Mouse (Mus musculus): ENCODE data around the gene Phykpl.
"Not testable (repeated sequence)": the region's sequence is repeated elsewhere in the genome, so short reads cannot be mapped to it uniquely, and the experiment has no call there.

The Phykpl gene

DNA sequence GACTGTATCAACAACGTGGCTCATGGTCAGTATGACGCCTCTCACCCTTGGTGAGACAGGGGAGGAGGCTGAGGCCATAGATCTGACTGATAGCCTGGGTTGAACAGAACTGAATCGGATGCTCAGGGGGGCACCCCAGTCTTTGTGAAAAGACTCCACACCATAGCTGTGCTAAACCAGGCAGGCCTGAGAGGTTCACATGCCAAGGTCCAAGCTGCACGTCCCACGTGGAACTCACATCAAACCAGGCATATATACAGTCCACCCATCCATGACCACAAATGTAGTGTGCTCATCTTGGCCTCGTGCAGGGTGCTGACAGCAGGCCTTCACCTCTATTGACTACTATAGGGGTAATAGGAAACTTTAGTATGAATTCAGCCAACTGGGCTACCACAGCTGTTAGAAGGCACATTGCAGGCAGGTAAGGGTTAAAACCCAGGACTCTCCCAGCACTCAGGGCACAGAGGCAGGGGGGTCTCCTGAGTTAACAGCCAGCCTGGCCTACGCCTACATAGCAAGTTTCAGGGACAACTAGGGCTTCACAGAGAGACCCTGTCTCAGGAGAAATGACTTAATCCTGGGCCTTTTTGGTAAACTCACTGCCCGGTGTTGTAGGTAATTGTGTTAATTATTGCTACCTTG lies 1.2 kb downstream of the Phykpl start:
- in situ Hi-C loops (cut with MboI, MseI): no loop called here

DNA sequence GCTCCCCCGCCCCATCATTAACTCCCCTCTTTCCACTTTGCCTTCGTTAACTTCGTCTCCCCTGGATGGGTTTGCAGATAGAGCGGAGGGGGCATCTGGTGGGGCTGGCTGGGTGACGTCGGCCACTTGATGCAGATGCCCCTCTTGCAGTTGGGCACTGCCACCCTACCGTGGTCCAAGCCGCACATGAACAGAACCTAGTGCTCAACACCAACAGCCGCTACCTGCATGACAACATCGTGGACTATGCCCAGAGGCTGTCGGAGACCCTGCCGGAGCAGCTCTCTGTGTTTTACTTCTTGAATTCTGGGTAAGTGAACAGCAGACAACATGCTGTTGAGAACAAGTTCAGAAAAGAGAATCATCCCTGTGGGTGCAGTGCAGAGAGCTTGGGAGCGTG lies 1.9 kb downstream of the Phykpl start:
- in situ Hi-C loops (cut with MboI, MseI): no loop called here

GRCm38 (mm10) chr11:51587059-51587458 lies 2.5 kb downstream of the Phykpl start:
- in situ Hi-C loops (cut with MboI, MseI): no loop called here

- in situ Hi-C loops (cut with MboI, MseI): no loop called here
Measured at GRCm38 (mm10) chr11:51588833-51589232, 4.3 kb downstream of the Phykpl start.

GRCm38 (mm10) chr11:51590002-51590401 lies 5.4 kb downstream of the Phykpl start:
- in situ Hi-C loops (cut with MboI, MseI): no loop called here

GRCm38 (mm10) chr11:51591168-51591567 lies 6.6 kb downstream of the Phykpl start:
- in situ Hi-C loops (cut with MboI, MseI): no loop called here

DNA sequence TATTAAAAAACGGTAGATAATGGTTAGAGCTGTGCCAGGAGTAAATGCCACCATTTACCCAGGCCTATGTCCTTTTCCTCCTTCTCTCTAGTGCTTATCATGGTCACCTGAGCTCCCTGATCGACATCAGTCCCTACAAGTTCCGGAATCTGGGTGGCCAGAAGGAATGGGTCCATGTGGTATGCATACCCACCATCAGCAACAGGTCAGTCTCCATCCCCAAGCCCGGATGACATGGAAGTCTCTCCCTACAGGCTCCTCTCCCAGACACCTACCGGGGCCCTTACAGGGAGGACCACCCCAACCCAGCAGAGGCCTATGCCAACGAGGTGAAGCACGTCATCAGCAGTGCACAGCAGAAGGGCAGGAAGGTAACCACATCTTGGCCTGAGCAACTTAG lies 7.4 kb downstream of the Phykpl start:
- in situ Hi-C loops (cut with MboI, MseI): no loop called here

DNA sequence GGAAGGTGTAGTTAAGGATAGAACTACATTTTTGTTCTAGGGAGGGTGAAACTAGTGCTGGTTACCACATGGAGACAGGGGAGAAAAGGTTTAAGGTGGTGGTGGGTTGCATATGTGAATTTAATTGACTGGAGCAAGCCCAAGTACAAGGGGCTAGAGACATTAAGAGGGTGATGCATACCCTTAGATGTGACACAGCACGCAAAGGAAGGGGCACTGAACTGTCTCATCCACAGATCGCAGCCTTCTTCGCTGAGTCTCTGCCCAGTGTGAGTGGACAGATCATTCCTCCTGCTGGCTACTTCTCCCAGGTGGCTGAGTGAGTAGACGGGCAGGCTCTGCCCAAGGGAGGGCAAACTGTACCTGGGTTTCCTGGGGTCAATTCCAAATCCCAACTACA lies 8.8 kb downstream of the Phykpl start:
- in situ Hi-C loops (cut with MboI, MseI): no loop called here

DNA sequence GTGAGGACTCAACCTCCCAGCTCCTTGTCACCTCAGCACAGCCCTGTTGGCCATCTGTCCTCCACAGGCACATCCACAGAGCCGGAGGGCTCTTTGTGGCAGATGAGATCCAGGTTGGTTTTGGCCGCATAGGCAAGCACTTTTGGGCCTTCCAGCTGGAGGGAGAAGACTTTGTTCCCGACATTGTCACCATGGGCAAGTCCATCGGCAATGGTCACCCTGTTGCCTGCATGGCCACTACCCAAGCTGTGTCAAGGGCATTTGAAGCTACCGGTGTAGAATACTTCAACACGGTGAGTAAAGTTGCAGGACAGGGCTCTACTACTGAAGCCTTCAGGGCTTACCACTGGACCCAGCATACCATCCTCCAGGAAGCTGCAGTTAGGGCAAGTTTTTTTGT lies 9.3 kb downstream of the Phykpl start:
- in situ Hi-C loops (cut with MboI, MseI): no loop called here

GRCm38 (mm10) chr11:51594715-51595350 lies 10.3 kb downstream of the Phykpl start:
- in situ Hi-C loops (cut with MboI, MseI): no loop called here

- in situ Hi-C loops (cut with MboI, MseI): no loop called here
Measured at GRCm38 (mm10) chr11:51595459-51596083, 11.0 kb downstream of the Phykpl start.

DNA sequence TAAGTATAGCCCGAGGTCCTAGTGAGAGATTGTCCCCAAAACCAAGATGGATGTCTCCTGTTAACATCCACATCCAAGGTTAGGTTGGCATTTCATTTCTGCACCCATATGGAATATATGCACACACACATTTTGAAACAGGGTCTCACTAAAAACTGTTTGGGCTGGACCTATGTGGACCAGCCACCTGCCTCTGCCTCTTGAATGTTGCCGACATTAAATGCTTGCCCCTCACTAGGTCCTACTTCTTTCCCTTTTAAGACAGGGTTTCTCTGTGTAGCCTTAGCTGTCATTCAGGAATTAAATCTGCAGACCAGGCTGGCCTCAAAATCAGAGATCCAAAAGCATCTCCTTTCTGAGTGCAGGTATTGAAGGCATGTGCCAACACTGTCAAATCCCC lies 13.0 kb downstream of the Phykpl start:
- in situ Hi-C loops (cut with MboI, MseI): no loop called here

GRCm38 (mm10) chr11:51602253-51602652 lies 17.7 kb downstream of the Phykpl start:
- in situ Hi-C loops (cut with MboI, MseI): no loop called here

DNA sequence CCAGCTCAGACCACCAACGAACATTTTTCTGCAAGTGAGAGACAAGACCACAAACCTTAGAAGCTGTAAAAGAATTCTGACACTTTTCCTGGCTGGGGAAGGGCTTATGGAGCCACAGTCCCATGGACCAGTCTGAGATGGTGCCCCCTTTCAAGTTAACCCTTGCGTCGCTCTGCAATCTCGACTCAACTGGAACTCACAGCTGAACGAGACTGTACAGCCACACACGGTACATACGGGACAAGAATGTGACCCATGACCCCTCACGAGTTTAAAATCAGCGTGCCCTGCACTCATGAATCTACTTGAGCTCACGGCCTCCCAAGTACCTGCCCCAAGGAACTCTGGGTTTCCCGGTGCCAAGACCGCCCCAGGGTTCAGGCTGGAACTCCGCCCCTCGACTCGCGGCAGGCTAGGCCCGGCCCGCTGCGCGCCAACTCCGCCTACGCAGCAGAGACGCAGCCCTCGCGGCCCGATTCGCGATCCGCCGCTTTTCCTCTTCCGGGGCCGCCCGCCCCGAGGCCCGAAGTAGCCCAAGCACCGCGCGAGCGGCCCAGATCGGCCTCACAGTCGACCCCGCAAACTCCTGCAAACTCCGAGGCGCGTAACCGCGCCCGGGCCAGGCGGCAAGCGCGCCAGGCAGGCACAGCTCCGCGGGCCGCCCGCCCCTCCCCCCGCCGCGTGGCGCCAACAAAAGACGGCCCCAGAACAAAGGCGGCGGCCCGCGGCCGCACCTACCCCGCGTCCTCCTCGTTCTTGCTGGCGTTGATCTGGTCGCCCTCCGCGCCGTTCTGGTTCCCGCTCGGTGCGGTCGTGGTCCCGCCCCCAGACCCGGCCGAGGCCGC lies 21.3 kb downstream of the Phykpl start:
- in situ Hi-C loops (cut with MboI, MseI): no loop called here

- in situ Hi-C loops (cut with MboI, MseI): no loop called here
Measured at GRCm38 (mm10) chr11:51606447-51607095, 22.0 kb downstream of the Phykpl start, which contains the start of gene Hnrnpab. Hnrnpab (minus strand) TSS chr11:51606847.

- in situ Hi-C loops (cut with MboI, MseI): no loop called here
Measured at GRCm38 (mm10) chr11:51607096-51607738, 22.7 kb downstream of the Phykpl start.

DNA sequence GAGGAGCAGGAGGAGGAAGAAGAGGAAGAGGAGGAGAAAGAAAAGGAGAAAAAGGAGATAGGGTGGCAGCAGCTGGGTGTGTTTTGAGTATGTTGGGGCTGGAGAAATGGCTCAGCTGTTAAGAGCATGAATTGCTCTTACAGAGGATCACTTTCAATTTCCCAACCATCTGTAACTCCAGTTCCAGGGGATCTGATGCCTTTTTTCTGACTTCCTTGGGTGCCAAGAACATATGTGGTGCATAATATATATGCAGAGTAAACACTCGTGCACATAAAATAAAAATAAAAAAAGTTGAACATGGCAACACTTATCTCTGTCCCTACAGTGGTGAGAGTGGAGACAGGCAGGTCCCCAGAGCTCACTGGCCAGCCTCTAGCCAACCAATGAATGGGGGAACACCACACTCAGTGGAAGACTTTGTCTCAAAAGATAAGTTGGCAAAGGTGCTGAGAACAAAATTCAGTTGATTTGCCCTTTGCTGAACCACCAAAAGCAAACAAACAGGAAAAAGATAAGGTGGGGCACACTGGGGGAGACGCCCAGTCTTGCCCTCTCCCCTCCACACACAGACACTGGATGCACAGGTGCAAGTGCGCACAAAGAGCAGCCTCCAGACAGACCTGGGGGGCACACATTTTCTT lies 24.8 kb downstream of the Phykpl start:
- in situ Hi-C loops (cut with MboI, MseI): no loop called here

DNA sequence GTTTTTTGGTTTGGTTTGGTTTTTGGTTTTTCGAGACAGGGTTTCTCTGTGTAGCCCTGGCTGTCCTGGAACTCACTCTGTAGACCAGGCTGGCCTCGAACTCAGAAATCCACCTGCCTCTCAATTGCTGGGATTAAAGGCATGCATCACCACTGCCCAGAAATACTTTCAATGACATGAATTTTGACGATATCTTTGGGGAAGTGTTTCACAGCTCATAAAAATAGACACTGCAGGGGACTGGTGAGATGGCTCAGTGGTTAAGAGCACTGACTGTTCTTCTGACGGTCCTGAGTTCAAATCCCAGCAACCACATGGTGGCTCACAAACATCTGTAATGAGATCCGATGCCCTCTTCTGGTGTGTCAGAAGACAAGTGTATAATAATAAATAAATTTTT lies 25.4 kb downstream of the Phykpl start:
- in situ Hi-C loops (cut with MboI, MseI): not testable (repeated sequence)

DNA sequence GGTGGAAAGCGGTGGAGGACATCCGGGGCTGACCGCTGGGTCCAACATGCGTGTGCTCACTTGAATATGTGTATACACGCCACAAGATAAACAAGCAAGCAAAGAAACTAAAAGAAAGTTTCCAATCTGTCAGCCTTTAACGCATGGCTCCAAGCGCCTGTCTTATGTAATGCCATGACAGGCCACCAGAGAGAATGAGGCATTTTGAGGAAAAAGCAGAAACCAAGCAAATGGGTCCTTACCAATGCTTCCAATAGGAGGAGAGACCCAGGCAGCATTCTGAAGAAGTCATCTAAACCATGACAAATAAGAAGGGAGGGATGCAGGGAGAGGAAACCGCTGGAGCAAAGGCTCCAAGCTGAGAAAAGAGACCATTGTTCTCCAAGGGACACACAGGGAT lies 29.7 kb downstream of the Phykpl start:
- in situ Hi-C loops (cut with MboI, MseI): no loop called here

DNA sequence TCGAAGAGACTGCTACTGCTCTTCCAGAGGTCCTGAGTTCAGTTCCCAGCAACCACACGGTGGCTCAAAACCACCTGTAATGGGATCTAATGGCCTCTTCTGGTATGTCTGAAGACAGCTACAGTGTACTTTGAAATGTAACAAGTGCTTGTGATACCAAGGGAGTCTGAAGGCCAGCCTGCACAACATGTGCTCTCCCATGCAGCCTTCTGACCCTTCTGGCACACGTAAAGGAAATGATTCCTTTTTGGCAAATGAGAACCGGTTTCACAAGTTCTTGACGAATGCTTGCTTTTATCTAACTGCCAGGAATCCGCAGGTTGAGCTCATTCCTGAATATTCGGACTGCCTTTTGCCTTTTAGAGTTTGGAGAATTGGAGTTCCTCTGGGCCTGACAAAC lies 30.6 kb downstream of the Phykpl start:
- in situ Hi-C loops (cut with MboI, MseI): loop anchor here (5.0 kb wide), 3 partner anchors 37 to 72 kb away; partner anchors contain the start of genes 0610009B22Rik (in 1 of the 2), D930048N14Rik (in 1 of the 2) and N4bp3 (in 1 of the 2)

Data from T-helper 17 cell (primary cell).